Mouse (Mus musculus): ENCODE measurements around the gene Mt3. TPM values are rescaled to one million over a fixed set of nuclear protein-coding genes. Genes with fewer than 3 reads are reported as not detected.

The Mt3 gene
- total and polyA plus RNA-seq, 3 experiments: not detected

DNA sequence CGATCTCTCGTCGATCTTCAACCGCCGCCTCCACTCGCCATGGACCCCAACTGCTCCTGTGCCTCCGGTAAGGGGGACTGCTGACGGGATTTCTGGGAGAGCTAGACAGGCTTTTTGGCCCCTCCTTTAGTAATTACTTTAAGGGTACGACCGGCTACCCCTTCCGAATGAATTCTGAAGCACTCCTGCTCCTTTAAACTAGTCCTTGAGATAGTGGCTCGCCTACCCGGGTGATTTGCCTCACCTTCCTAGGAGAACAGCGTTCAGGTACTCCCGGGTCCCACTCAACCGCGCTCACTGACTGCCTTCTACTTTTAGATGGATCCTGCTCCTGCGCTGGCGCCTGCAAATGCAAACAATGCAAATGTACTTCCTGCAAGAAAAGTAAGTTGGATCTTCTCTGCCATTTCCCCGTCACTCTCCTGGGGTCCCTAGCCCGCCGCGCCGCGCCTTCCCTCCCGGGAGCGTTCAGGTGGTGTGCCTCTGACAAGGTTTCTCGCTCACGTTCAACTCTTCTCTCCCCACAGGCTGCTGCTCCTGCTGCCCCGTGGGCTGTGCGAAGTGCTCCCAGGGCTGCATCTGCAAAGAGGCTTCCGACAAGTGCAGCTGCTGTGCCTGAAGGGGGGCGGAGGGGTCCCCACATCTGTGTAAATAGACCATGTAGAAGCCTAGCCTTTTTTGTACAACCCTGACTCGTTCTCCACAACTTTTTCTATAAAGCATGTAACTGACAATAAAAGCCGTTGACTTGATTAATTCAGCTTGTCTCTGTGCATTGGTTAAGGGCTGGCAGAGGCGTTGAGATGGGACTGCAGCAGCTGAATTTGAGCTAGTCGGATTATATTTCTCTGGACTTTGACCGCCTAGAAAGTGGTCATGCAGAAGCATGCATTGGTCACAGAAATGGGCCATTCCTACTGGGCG, 20.7 kb downstream of the Mt3 start:
- Histone ChIP-seq H3K4me1 (ENCODE audit: insufficient read depth, low read depth, low read length) (peaks cover 74% of the 10 kb centered on the region), H3K27me3 (ENCODE audit: insufficient read depth, low read length) (no peaks in the 10 kb centered on the region), H3K9me3 (replicated peaks) (no peaks in the 10 kb centered on the region), H3K4me3 (ENCODE audit: low read depth, low read length) (peak overlapping the region; percentile 82), H3K36me3 (replicated peaks) (peaks cover 7% of the 10 kb centered on the region)
- DNase-seq (ENCODE audit: low spot score) (no peak), ATAC-seq (ENCODE audit: extremely low read depth, insufficient number of reproducible peaks, low FRiP score, poor library complexity, severe bottlenecking) (no peak)
- TF ChIP-seq CTCF (IDR thresholded peaks at IDR 0.05; ENCODE audit: low read depth, low read length) (peak; percentile 9; the same call in 1 of the 2 replicates), POLR2AphosphoS5 (IDR thresholded peaks at IDR 0.05; ENCODE audit: insufficient replicate concordance, low read depth, low read length) (0 out of 2 replicates have a peak, but pooled peaks have one; percentile 64), GATA2 (IDR thresholded peaks at IDR 0.05; ENCODE audit: borderline replicate concordance, low read depth, low read length) (no peak)

DNA sequence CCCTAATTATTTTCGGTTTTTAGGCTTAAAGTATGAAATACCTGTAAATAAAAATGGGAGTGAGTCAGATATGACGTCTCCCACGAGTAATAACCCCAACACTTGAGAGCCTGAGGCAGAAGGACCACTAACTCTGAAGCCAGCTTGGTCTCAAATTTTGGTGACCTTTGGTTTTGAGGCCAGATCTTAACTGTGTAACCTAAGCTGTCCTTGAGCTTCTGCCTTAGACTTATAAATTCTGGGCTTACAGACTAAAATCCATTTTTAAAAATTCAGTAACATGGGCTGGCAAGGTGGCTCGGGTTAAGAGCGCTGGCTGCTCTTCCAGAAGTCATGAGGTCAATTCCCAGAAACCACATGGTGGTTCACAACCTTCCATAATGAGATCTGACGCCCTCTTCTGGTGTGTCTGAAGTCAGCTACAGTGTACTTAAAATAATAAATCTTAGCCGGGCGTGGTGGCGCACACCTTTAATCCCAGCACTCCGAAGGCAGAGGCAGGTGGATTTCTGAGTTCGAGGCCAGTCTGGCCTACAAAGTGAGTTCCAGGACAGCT, 21.5 kb downstream of the Mt3 start:
- H3K36me3 ChIP-seq (replicated peaks): peaks cover 7% of the 10 kb centered on the region
- H3K4me1 ChIP-seq (ENCODE audit: insufficient read depth, low read depth, low read length): peaks cover 75% of the 10 kb centered on the region
- peak overlapping the region; percentile 82 for H3K4me3 ChIP-seq (ENCODE audit: low read depth, low read length)
- TF ChIP-seq GATA2 (IDR thresholded peaks at IDR 0.05; ENCODE audit: borderline replicate concordance, low read depth, low read length): no peak
- TF ChIP-seq CTCF (IDR thresholded peaks at IDR 0.05; ENCODE audit: low read depth, low read length): no peak
- no peak; the same call in 1 of the 2 replicates for TF ChIP-seq POLR2AphosphoS5 (IDR thresholded peaks at IDR 0.05; ENCODE audit: insufficient replicate concordance, low read depth, low read length)
- no peaks in the 10 kb centered on the region for H3K27me3 ChIP-seq (ENCODE audit: insufficient read depth, low read length)
- ATAC-seq (ENCODE audit: extremely low read depth, insufficient number of reproducible peaks, low FRiP score, poor library complexity, severe bottlenecking) (no peak), DNase-seq (ENCODE audit: low spot score) (no peak)
- no peaks in the 10 kb centered on the region for H3K9me3 ChIP-seq (replicated peaks)

DNA sequence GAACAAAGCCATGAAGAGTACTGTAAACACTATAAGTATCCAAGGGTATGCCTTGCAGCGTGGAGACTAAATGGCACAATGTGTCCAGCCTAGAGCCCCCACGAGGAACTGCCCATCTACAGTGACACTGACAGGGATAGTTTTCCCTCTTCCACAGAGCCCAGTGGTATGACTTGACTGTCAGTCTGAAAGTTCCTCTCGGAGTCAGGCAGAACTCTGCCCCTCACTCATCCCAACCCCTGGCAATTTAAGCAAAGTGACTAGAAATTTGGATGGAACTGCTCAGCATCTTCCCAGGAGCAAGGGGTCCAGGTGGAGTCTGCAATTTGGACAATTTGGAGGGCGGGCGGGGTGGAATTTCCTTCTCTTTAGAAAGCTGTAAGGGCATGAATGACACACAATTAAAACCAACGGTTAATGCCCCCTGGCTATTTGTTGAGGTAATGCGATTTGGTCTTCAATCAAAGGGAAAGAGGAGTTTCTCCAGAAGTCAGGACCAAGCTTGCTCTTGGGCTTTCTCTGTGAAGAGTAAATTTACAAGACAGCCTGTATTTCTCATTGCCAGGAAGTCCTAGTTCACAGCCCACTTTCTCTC, 22.3 kb downstream of the Mt3 start:
- Histone ChIP-seq H3K36me3 (replicated peaks) (peaks cover 10% of the 10 kb centered on the region), H3K4me3 (ENCODE audit: low read depth, low read length) (peak overlapping the region; percentile 82; the same call in 1 of the 2 replicates), H3K27me3 (ENCODE audit: insufficient read depth, low read length) (no peaks in the 10 kb centered on the region), H3K4me1 (ENCODE audit: insufficient read depth, low read depth, low read length) (peaks cover 67% of the 10 kb centered on the region), H3K9me3 (replicated peaks) (no peaks in the 10 kb centered on the region)
- TF ChIP-seq POLR2AphosphoS5 (IDR thresholded peaks at IDR 0.05; ENCODE audit: insufficient replicate concordance, low read depth, low read length) (0 out of 2 replicates have a peak, but pooled peaks have one; percentile 76), TAL1 (conservative IDR thresholded peaks at IDR 0.05; ENCODE audit: low read depth, low read length) (no peak), GATA1 (IDR thresholded peaks at IDR 0.05; ENCODE audit: borderline replicate concordance, low read length) (no peak), CTCF (IDR thresholded peaks at IDR 0.05; ENCODE audit: low read depth, low read length) (no peak), GATA2 (IDR thresholded peaks at IDR 0.05; ENCODE audit: borderline replicate concordance, low read depth, low read length) (no peak)
- no peak for DNase-seq (ENCODE audit: low spot score)
- ATAC-seq (ENCODE audit: extremely low read depth, insufficient number of reproducible peaks, low FRiP score, poor library complexity, severe bottlenecking): no peak

DNA sequence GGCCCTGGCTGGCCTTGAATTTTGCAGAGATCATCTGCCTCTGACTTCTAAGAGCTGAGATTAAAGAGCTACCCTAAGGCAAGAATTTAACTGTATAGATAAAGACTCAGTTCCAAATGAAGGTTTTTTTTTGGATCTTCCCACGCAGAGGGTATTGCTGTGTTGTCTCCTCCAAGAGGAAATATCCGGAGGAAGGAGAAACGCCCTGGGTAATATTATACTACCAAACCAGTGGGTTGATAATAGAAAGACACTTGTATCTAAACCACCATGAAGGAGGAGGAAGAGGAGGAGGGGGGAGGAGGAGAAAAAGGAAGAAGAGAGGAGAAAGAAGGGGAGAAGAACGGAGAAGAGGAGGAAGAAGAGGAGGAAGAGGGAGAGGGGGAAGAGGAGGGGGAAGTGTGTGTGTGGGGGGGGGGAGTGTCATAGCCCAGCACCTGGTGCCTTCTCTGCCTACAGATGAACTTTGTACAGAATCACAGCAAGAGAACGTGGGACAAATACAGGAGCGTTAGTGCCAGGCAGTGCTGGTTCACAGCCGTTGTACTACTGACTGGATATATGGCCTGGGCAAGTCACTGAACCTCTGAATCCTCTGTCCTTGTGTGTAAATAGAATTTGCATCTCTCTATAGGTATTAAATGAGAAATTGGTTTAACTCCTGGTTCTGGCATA, 25.4 kb downstream of the Mt3 start:
- ATAC-seq (ENCODE audit: extremely low read depth, insufficient number of reproducible peaks, low FRiP score, poor library complexity, severe bottlenecking) (no peak), DNase-seq (ENCODE audit: low spot score) (no peak)
- H3K36me3 ChIP-seq (replicated peaks): peaks cover 20% of the 10 kb centered on the region
- peak overlapping the region; percentile 78; the same call in 1 of the 2 replicates for H3K4me3 ChIP-seq (ENCODE audit: low read depth, low read length)
- no peak for TF ChIP-seq TAL1 (conservative IDR thresholded peaks at IDR 0.05; ENCODE audit: low read depth, low read length)
- no peak for TF ChIP-seq CTCF (IDR thresholded peaks at IDR 0.05; ENCODE audit: low read depth, low read length)
- TF ChIP-seq GATA2 (IDR thresholded peaks at IDR 0.05; ENCODE audit: borderline replicate concordance, low read depth, low read length): no peak
- TF ChIP-seq GATA1 (IDR thresholded peaks at IDR 0.05; ENCODE audit: borderline replicate concordance, low read length): no peak
- TF ChIP-seq POLR2AphosphoS5 (IDR thresholded peaks at IDR 0.05; ENCODE audit: insufficient replicate concordance, low read depth, low read length): no peak
- no peaks in the 10 kb centered on the region for H3K9me3 ChIP-seq (replicated peaks)
- peaks cover 65% of the 10 kb centered on the region for H3K4me1 ChIP-seq (ENCODE audit: insufficient read depth, low read depth, low read length)
- H3K27me3 ChIP-seq (ENCODE audit: insufficient read depth, low read length): no peaks in the 10 kb centered on the region

DNA sequence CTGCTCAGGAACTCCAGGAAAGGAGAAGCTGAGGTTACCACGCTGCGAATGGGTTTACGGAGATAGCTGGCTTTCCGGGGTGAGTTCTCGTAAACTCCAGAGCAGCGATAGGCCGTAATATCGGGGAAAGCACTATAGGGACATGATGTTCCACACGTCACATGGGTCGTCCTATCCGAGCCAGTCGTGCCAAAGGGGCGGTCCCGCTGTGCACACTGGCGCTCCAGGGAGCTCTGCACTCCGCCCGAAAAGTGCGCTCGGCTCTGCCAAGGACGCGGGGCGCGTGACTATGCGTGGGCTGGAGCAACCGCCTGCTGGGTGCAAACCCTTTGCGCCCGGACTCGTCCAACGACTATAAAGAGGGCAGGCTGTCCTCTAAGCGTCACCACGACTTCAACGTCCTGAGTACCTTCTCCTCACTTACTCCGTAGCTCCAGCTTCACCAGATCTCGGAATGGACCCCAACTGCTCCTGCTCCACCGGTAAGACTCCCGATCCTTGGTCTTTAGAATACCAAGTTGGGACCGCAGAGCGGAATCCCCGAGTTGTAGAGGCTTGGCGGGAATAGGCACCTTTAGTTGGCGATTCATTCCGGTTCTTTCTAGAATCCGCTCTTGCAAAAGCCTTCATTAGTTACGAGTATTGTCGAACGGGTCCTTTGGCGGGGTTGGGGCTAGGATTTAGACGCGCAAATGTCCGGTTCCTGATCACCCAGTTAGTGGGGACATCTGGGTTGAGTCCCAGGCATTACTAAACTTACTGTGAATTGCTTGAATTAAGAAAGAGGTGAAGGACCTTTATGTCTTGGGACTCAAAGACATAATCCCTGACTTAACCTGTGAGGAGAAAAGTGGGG, 26.7 kb downstream of the Mt3 start, which contains the start of gene Mt1:
Gene Mt1, plus strand, starts transcription at position 226 of the 856 bp plus-strand sequence.
- TF ChIP-seq TAL1 (conservative IDR thresholded peaks at IDR 0.05; ENCODE audit: low read depth, low read length) (no peak; the same call in 1 of the 2 replicates), CTCF (IDR thresholded peaks at IDR 0.05; ENCODE audit: low read depth, low read length) (no peak), POLR2AphosphoS5 (IDR thresholded peaks at IDR 0.05; ENCODE audit: insufficient replicate concordance, low read depth, low read length) (peak; percentile 84; the same call in 1 of the 2 replicates)
- Histone ChIP-seq H3K36me3 (replicated peaks) (peaks cover 13% of the 10 kb centered on the region), H3K27me3 (ENCODE audit: insufficient read depth, low read length) (no peaks in the 10 kb centered on the region), H3K4me1 (ENCODE audit: insufficient read depth, low read depth, low read length) (peaks cover 73% of the 10 kb centered on the region), H3K9me3 (replicated peaks) (no peaks in the 10 kb centered on the region), H3K4me3 (ENCODE audit: low read depth, low read length) (peak within 1 kb of the TSS; percentile 78)
- DNase-seq (ENCODE audit: low spot score): peak; percentile 88
- ATAC-seq (ENCODE audit: extremely low read depth, insufficient number of reproducible peaks, low FRiP score, poor library complexity, severe bottlenecking): peak; percentile 80

All from G1E (cell line).